Mouse (Mus musculus) myocyte (in vitro differentiated cells): Measurements from ENCODE around the gene Txndc2.

Experiments used
- CEBPB ChIP-seq: IDR thresholded peaks from 2 replicates; pipeline ENCODE4 v1.6.1; 2011; ENCODE audit warnings: mild to moderate bottlenecking, moderate library complexity; ENCODE audit not compliant: poor library complexity, insufficient read depth, severe bottlenecking
- E2F4 ChIP-seq: IDR thresholded peaks from one replicate; pipeline ENCODE4 v1.6.1; 2011; ENCODE audit warnings: mild to moderate bottlenecking, control low read depth, moderate library complexity; ENCODE audit not compliant: insufficient read depth
- MAX ChIP-seq: IDR thresholded peaks from one replicate; pipeline ENCODE4 v1.6.1; 2011; ENCODE audit warnings: low read depth, mild to moderate bottlenecking, control low read depth
- MYOD1 ChIP-seq, 3 experiments: IDR thresholded peaks; one replicate each; pipeline ENCODE4 v1.6.1; 2011; ENCODE audit warnings: control low read depth in 2 of 3, low read depth in 2 of 3, mild to moderate bottlenecking in 2 of 3, moderate library complexity in 1 of 3; ENCODE audit not compliant: insufficient read length in 2 of 3, control insufficient read depth in 1 of 3
- MYOG ChIP-seq, 3 experiments: IDR thresholded peaks; one replicate each; pipeline ENCODE4 v1.6.1; 2011; ENCODE audit warnings: control low read depth in 2 of 3, low read depth in 2 of 3, mild to moderate bottlenecking in 2 of 3; ENCODE audit not compliant: insufficient read length in 2 of 3, control insufficient read depth in 1 of 3, insufficient read depth in 1 of 3
- POLR2A ChIP-seq: IDR thresholded peaks from one replicate; pipeline ENCODE4 v1.6.1; 2011; ENCODE audit warnings: low read depth, mild to moderate bottlenecking, control low read depth, moderate library complexity; ENCODE audit not compliant: insufficient read length
- POLR2AphosphoS2 ChIP-seq: IDR thresholded peaks from one replicate; pipeline ENCODE4 v1.6.1; 2011; ENCODE audit warnings: low read depth, control low read depth; ENCODE audit not compliant: insufficient read length
- REST ChIP-seq: IDR thresholded peaks from one replicate; pipeline ENCODE4 v1.6.1; 2011; ENCODE audit warnings: mild to moderate bottlenecking, control low read depth, moderate library complexity; ENCODE audit not compliant: insufficient read depth, insufficient read length
- SRF ChIP-seq: IDR thresholded peaks from one replicate; pipeline ENCODE4 v1.6.1; 2011; ENCODE audit warnings: low read depth; ENCODE audit not compliant: control insufficient read depth, insufficient read length
- TCF12 ChIP-seq: IDR thresholded peaks from one replicate; pipeline ENCODE4 v1.6.1; 2011; ENCODE audit warnings: mild to moderate bottlenecking, control low read depth; ENCODE audit not compliant: poor library complexity, insufficient read depth, severe bottlenecking
- TCF3 ChIP-seq: IDR thresholded peaks from one replicate; pipeline ENCODE4 v1.6.1; 2011; ENCODE audit warnings: low read depth, control low read depth; ENCODE audit not compliant: insufficient read length
- USF1 ChIP-seq: IDR thresholded peaks from one replicate; pipeline ENCODE4 v1.6.1; 2011; ENCODE audit warnings: low read depth, mild to moderate bottlenecking, control low read depth, moderate library complexity

DNA sequence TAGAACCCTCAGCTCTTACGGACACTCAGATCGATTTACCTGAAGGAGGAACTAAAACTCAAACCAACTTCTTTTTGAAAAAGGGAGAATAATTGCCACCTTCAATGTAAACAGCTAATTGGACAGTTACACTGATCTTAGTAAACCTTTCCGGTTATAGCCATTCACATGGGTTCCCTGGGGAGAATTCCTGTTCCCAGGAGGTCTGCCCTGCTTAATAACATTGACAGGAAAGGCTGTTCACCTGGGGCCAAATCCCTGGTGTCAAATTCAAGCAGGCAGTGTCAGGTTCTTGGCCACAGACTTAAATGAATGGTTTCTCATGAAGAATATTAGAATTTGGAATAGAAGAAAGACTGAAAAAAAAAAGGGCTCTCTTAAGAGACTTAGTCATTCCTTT, 34.0 kb upstream of the Txndc2 start:
- TF ChIP-seq USF1 (no peak), POLR2A (no peak), TCF12 (no peak), MYOD1 (IDR thresholded peaks at IDR 0.05; ENCODE audit: control insufficient read depth in 1 of 3, insufficient read length in 2 of 3, low read depth in 2 of 3) (no peak), TCF3 (no peak), E2F4 (no peak), MYOG (IDR thresholded peaks at IDR 0.05; ENCODE audit: control insufficient read depth in 1 of 3, insufficient read depth in 1 of 3, insufficient read length in 2 of 3, low read depth in 2 of 3) (no peak), MAX (no peak), SRF (no peak), CEBPB (no peak), POLR2AphosphoS2 (no peak), REST (no peak)
